Mouse (Mus musculus) ES-E14 (cell line): Measurements from ENCODE around the gene Mboat2.

ENCODE experiments used
- MAFK ChIP-seq: IDR thresholded peaks from 2 replicates; pipeline ENCODE4 v1.6.1; 2014; ENCODE audit warnings: mild to moderate bottlenecking, low read depth, low read length, inconsistent platforms; ENCODE audit not compliant: insufficient read depth
- ZC3H11A ChIP-seq: IDR thresholded peaks from 2 replicates; pipeline ENCODE4 v1.6.1; 2012; ENCODE audit warnings: low read depth, mild to moderate bottlenecking, inconsistent platforms, low read length, borderline replicate concordance
- ZNF384 ChIP-seq: IDR thresholded peaks from 2 replicates; pipeline ENCODE4 v1.6.1; 2012; ENCODE audit warnings: low read depth, low read length, inconsistent platforms

DNA sequence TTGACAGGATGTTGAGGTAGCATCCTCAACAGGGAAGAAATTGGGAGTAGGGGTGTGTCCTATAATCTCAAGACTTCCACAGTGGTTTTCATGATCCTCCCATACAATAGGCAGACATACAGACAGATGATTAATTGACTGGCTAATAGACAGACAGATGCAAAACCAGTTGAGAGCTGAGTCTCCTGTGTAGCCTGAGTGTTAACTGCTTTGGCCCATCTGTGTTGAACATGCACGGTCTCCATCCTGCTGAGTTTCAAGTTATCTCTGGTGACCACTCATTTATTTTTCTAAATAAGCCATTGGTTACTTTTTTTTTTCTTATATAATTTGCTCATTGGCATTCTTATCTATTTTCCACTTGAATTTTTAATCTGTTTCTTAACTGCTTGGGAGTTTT lies 90.2 kb downstream of the Mboat2 start:
- no peak for TF ChIP-seq MAFK
- no peak for TF ChIP-seq ZNF384
- TF ChIP-seq ZC3H11A, result no peak
